Mouse (Mus musculus) cerebellum, adult 11-12 months (tissue): ENCODE measurements around the gene Gm49358.

Source experiments
- DNase-seq: peaks from one replicate; pipeline ENCODE4 v3.0.0; 2022

Gm49358 gene

DNA sequence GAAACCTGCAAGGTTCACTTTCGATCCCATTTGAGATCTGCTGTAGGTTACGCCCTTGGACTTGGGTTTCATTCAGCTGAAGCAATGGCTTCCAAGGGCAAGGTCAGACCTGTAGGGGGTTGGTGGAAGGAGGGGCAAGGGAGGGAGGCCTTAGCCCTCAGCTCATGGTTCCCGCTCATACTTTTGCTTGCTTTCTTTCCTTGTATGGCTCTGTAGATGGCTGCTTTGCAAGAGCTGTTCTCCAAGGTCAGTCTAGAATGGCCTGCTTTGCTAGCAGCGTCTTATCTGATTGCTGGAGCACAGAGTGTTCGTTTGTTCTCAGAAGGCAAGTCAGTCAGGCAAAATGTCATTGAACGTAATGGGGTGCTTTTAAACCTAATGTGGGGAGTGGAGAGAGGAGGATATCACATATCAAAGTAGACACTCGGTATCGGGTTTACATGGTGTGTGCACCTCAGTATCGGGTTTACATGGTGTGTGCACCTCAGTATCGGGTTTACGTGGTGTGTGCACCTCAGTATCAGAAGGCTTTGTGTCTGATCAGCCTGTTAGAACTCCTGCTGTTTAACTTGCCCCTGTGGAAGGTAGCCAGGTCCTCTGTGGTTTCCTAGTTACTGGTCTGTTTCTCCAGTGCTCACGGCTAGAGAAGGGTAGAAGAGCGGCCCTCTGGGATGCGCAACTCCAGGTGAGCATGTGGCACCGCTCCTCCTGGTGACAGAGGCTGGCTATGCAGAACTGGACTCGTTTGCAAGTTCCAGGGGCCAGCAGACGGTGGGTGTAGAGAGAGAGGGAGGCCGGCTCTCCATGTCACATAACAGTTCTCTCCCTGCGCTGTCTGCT is 50.7 kb downstream of the Gm49358 start:
- DNase-seq = no peak

DNA sequence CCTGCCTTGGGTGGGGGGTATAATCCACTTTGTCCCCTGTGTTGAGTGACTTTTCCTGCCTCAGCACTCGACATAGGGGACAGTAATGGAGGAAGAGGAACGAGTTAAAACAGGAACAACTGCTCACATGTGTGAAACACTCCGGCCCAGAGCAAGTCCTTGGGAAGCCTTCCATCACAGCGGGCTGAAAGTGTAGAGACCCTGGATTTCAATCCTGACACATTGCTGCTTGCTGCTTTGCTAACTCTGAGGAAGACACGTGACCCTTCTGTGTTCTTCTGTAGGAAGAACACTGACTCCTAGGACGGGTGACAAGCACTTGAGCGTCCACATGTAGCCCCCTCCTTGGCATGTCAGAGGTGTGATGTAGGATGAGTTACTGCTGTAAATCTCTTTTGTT is 51.4 kb downstream of the Gm49358 start:
- DNase-seq = no peak

DNA sequence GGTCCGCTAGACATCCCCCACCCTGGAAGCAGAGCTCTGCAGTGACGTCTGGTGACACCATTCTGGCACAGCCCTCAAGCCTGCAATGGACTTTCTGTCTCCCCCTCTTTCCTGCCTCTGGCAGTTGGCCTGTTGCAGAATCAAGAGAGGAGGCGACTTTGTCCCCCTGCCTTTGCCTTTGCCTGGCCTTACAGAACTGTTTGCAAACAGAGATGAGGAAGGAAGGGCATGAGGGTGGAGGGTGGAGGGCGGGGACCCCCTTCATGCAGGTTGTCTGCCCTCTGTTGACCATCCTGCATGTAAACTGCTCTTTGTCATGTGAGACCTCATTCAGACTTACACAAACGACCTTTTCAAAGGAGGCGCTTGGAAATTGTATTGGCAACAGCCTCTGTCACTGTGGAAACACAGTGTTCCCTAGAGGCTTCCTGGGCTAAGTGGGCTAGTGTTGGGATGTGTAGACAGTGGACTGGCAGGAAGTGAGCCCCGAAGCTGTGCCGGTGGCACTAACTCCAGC is 55.9 kb downstream of the Gm49358 start:
- DNase-seq = no peak

- DNase-seq = no peak
Observed at GRCm38 (mm10) chr10:86821014-86821413, 57.2 kb downstream of the Gm49358 start.

DNA sequence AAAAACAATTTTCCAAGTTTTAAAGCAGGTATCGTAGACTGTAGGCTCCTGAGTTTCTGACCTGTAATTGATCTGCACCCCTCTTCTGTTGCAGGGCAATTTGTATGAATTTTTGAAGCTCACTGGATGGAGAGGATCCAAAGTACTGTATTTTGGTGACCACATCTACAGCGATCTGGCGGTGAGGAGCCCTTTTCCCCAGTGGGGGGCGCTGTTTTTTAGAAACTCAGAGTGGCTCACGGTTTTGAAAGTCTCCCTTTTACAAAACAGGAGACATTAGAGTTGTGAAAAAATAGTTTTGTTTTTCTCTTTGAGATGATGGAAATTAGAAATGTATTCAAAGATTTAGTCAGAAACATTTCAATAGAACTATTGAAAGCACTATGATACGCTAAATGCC is 60.3 kb downstream of the Gm49358 start:
- no peak for DNase-seq

DNA sequence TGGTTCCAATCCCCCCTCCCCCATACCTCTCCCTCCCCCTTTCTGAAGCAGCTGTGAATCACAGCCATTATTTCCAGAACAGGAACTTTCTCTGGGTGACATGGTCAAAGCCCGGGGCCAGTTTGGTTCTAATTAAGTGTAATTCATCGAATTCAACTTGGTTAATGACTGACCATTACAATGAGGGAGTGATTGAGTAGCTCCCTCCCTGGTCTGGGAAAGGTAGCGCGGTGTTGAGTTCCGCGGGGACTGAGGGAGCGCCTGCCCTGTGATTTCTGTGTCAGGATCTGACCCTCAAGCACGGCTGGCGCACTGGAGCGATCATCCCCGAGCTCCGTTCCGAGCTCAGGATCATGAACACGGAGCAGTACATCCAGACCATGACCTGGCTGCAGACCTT is 61.1 kb downstream of the Gm49358 start:
- no peak for DNase-seq

GRCm38 (mm10) chr10:86825871-86826522 is 62.2 kb downstream of the Gm49358 start:
- peak; percentile 79 for DNase-seq

GRCm38 (mm10) chr10:86826929-86827328 is 63.2 kb downstream of the Gm49358 start:
- no peak for DNase-seq

- DNase-seq = no peak
Observed at GRCm38 (mm10) chr10:86828221-86829135, 64.7 kb downstream of the Gm49358 start.

GRCm38 (mm10) chr10:86829515-86829914 is 65.7 kb downstream of the Gm49358 start:
- no peak for DNase-seq

GRCm38 (mm10) chr10:86836784-86837183 is 73.0 kb downstream of the Gm49358 start:
- DNase-seq = no peak

DNA sequence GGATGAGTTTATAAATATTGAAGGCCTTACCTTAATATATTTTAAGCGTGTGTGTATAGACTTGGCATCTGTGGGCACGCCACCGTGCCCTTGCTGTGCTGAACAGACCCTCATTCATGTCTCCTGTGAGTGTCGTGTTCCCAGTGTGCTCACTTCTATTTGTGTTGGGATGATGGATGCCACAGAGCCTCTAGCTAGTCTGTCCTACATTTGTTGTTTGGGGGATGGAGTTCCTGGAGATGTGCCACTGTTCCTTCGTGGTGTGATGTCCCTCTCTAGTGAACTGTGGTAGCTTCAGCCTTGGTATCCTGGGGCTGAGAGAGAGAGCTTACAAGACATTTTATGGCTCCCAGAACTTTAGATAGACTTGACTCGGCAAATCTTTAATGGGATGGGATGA is 75.1 kb downstream of the Gm49358 start:
- DNase-seq = no peak

DNA sequence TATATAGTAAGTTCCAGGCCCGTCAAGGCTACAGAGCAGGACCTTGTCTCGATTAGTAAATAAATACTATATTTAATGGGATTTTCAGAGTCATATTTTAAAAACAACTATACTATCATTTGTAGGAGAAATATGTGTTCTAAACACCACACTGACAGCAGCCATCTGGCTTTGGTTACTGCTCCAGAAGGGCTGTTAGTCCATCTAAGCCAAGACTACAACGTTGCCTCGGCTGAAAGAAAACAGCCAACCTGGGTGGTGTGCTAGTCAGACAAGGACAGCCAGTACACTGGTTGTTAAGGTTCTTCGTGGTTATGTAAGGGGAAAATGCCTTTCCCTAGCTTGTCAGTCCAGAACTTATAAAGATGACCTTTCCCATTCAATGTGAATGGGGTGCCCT is 78.9 kb downstream of the Gm49358 start:
- DNase-seq = no peak

- no peak for DNase-seq
Observed at GRCm38 (mm10) chr10:86846926-86847467, 83.2 kb downstream of the Gm49358 start.

- no peak for DNase-seq
Observed at GRCm38 (mm10) chr10:86849087-86849486, 85.3 kb downstream of the Gm49358 start.

DNA sequence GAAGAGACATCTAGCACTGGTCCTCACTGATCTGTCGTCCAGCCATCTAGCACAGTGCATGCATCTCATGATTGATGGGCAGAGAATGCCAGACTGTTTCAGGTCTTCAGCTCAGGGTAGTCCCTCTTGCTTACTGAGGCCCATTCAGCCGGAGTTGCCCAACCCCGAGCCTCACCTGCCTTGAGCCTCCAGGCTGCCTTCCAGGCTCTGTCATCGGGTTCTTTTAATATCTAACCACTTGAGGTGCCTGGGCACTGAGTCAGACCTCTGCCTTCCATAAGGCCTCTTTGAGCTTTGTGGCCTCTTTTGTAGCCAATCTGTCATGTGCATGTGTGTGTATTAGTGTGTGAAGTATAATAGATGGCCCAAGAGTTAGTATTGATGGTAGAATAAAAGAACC is 85.7 kb downstream of the Gm49358 start:
- DNase-seq = no peak

GRCm38 (mm10) chr10:86852160-86852559 is 88.4 kb downstream of the Gm49358 start:
- DNase-seq = no peak

DNA sequence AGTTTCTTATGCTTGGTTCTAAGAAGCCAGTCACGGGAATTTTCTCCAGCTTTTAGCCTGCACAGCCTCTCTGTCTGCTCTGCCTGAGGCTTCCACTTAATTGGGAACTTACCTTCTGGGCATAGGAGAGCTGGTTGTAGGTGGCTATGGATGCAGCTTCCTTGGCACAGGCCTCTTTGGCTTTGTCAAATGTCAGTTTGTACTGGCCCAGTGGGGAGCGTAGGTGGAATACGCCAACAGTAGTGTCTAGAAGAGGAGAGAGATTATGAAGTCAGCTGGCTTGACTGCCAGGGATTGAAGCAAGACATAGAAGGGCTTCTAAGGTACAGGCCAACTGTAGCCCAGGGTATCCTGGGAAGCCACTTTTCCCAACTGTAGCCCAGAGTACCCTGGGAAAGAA is 89.7 kb downstream of the Gm49358 start:
- no peak for DNase-seq

DNA sequence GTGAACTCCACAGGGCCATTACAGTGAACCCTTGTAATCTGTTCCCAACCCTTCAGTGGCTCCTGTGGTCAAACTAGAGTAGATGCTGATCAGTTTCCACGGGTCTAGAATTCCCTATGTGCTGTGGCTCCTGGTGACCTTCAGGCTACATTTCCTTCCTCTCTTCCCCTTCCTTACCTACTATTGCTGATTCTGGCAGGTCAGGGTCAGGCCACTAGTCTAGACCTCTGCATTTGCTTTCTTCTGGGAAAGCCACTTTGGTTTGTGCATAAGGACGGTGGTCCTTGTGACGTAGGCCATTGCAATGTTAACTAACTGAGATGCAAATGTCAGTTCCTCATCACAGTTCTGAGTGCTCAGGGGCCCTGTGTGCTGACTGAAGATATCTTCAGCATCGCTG is 96.6 kb downstream of the Gm49358 start:
- no peak for DNase-seq

DNA sequence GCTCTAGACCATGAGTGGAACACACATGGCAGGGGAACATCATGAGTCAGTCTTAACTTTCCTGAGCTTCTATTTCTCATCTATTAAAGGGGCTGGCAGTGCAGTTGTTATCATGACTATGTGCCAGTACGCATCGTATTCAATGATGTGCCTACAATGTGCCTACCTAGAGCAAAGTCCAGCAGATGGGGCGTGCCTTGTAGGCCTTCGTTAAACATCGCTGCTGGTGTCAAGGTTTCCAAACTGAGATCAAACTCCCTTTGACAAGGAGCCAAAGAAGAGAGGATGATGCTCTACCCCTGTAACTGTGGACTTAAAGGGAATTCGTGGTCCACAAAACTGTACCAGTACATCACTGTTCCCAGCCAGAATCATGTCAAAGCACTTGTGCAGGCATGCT is 98.7 kb downstream of the Gm49358 start:
- DNase-seq = no peak

DNA sequence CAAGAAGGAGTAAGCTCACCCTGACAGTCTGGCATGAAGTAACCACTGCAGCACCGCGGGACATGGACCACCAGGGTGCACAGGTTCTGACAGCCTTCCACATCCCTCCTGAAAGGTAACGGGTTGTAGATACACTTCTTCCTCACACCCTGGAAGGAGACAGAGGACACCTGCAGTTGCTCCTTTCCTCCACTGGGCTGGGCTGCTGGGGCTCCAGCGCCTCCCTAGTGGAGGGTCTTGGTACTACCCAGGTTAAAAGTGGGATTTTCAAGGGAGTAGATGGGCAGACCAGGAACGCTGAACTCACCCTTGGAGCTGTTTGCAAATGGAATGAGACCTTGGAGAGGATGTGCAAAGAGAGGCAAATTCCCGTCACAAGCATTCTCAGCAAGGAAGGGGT is 99.7 kb downstream of the Gm49358 start:
- no peak for DNase-seq

GRCm38 (mm10) chr10:86872121-86872520 is 108.3 kb downstream of the Gm49358 start:
- DNase-seq = no peak

- DNase-seq = no peak
Observed at GRCm38 (mm10) chr10:86872591-86872990, 108.8 kb downstream of the Gm49358 start.
